Mouse (Mus musculus) MEL (cell line): ENCODE results near the gene Reg3b.

Experiments used
- CTCF ChIP-seq, 3 experiments: IDR thresholded peaks in 2 of 3; conservative IDR thresholded peaks in 1 of 3; 2 replicates each; pipeline ENCODE4 v1.5.1; 2011 to 2012; ENCODE audit warnings: low read length in 3 of 3, low read depth in 2 of 3, mild to moderate bottlenecking in 2 of 3, improper control_type of control experiment in 1 of 3, inconsistent platforms in 1 of 3, mixed read lengths in 1 of 3, moderate library complexity in 1 of 3; ENCODE audit not compliant: control insufficient read depth in 1 of 3, insufficient read depth in 1 of 3, poor library complexity in 1 of 3, severe bottlenecking in 1 of 3
- MAFK ChIP-seq: IDR thresholded peaks from 2 replicates; pipeline ENCODE4 v1.6.1; 2011; ENCODE audit warnings: low read depth, mild to moderate bottlenecking, low read length, improper control_type of control experiment, borderline replicate concordance
- MAX ChIP-seq: IDR thresholded peaks from 2 replicates; pipeline ENCODE4 v1.6.1; 2011; ENCODE audit warnings: low read length, improper control_type of control experiment

DNA sequence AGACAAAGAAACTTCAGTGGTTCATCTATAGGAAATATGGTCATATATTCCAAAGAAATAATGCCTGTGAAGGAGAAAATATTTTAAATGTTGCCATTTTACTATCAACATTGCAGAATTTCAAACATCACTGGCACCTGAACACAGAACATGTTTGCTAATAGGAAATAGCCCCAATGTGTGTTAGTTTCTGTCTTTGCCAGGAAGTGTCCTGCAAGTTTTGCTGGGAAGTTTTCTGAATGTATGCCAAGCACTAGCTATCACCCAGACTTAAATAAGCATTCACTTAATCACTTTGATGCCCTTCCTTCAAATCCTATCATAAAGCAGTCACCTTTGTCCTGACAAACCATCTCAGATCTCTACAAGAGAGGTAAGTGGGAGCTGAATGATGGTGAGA is 10.0 kb downstream of the Reg3b start, which contains the start of gene Reg3a:
- no peak for TF ChIP-seq MAX
- TF ChIP-seq CTCF (IDR thresholded peaks at IDR 0.05 in 2 of 3, conservative IDR thresholded peaks at IDR 0.05 in 1 of 3; ENCODE audit: control insufficient read depth in 1 of 3, insufficient read depth in 1 of 3, low read depth in 2 of 3, low read length in 3 of 3, poor library complexity in 1 of 3, severe bottlenecking in 1 of 3) = no peak
- no peak for TF ChIP-seq MAFK
